Mouse (Mus musculus): ENCODE measurements around the gene Brs3.

Gene Brs3

DNA sequence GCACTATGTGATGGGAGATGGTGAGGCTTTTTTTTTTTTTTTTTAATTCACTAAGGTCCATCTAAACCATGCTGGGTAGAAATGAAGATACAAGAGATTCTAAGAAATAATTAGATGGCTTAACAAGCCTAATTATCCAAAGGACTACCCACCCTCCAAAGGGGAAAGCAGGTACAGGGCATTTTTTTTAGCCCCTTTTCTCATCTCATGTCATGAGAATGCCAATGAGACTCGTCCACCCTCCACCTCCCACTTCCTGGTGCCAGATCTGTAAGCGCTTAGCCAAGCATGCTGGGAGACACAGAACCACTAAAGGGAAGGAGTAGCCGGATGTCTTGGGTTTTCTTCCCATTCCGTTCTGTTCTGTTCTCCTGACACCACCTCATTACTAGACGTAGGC lies at the start of gene Brs3:
Gene Brs3, plus strand, starts transcription at position 301 of the 400 bp plus-strand sequence.
- DNase-seq (ENCODE audit: low spot score in 2 of 2): no peak

DNA sequence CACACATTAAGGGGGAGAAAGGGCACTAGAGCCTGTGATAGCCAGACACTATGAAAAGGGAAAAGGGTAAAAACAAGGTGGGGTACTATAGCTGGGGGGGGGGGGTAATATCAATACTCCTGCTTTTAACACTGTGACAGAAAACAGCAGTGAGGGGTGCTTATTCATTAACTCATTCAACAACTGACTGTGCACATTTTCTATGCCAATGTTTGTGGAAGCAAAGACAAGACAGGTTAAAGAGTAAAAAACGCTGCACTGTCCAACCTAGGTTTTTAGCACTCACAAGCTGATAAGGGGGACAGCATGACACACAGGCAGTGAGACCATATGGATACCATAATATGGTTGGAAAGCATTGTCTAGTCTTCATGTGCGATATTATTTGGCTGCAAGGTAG lies 30.0 kb upstream of the Brs3 start:
- DNase-seq (ENCODE audit: low spot score in 2 of 2): no peak

DNA sequence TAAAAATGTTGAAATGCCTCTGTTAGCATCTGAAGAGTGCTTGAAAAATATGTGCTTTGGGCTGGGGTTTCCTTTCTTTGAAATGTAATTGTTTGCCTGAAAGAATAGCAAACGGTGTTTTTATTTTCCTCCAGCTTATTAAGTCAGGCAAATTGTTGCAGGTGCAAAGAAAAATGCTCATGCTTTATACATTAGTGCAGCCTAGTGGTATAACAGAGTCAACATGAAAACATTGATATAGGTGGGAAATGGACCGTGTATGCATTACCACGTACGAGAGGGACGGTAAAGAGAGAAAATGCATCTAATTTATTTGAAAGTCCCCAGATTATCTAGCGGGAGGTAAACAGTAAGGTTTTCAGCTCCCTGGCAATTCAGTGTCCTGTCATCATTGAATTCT lies 995 bp downstream of the Brs3 start:
- no peak for DNase-seq (ENCODE audit: low spot score in 2 of 2)

- DNase-seq (ENCODE audit: low spot score in 2 of 2): no peak
These were observed 9.9 kb downstream of the Brs3 start for GRCm38 (mm10) chrX:57052848-57053173.

- DNase-seq (ENCODE audit: low spot score in 2 of 2): peak; percentile 66 to 71
These were observed 10.5 kb downstream of the Brs3 start, which contains the start of gene Htatsf1 for GRCm38 (mm10) chrX:57053174-57053992. Gene Htatsf1, plus strand, starts transcription at chrX:57053583.

GRCm38 (mm10) chrX:57053993-57054385 lies 11.1 kb downstream of the Brs3 start:
- no peak for DNase-seq (ENCODE audit: low spot score in 2 of 2)

GRCm38 (mm10) chrX:57081496-57081895 lies 38.6 kb downstream of the Brs3 start:
- DNase-seq (ENCODE audit: low spot score in 2 of 2): no peak

- no peak for DNase-seq (ENCODE audit: low spot score in 2 of 2)
These were observed 44.9 kb downstream of the Brs3 start, which contains the start of gene Vgll1 for GRCm38 (mm10) chrX:57087806-57088205. Gene Vgll1, plus strand, starts transcription at chrX:57088106.

Data from frontal cortex, postnatal 25 days (tissue).